Mouse (Mus musculus): ENCODE results near the gene Samhd1. TPM values are rescaled to one million over a fixed set of nuclear protein-coding genes. Genes with fewer than 3 reads are reported as not detected.

Gene Samhd1
- polyA plus RNA-seq, 1 experiment from 2014 or later = 27.5 TPM

DNA sequence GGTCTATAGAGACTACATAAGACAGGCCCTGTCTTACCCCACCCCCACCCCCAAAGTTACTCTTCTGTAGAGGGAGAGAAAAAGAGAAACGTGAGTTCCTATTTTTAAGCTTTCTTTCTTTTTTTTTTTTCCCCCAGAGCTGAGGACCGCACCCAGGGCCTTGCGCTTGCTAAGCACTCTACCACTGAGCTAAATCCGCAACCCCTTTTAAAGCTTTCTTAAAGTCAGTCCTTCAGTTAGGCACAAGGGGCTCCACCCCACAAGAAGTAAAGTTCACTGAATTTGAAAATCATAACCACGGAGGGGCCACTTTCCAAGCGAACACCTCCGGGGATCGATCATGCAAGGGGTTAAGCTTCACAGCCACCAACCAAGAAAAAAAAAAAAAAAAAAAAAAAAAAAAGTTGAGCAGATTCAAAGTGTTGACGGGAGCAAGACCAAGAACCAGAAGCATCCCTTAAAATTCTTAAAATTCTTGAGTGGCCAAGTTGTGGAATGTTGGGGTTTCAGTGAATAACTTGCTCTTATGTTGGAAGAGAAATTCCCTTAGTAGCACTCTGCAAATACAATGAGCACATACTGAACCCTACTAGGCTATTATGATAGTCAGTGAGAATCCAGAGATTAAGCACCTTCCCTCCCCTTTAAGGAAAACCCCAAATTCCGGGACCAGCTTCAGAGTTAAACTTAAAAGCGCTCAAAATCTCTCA, 1.1 kb downstream of the Samhd1 start:
- DNase-seq (ENCODE audit: low spot score) (peak; percentile 25), ATAC-seq (ENCODE audit: insufficient number of reproducible peaks, low FRiP score, low TSS enrichment, low read depth) (no peak)
- Histone ChIP-seq H3K27me3 (ENCODE audit: control insufficient read depth, insufficient read depth, low read length) (no peaks in the 10 kb centered on the region), H3K27ac (replicated peaks; ENCODE audit: low read depth, low read length) (no peak overlapping the region), H3K36me3 (ENCODE audit: control insufficient read depth, insufficient read depth, low read length) (no peaks in the 10 kb centered on the region), H3K4me3 (ENCODE audit: low read depth, low read length) (peak overlapping the region; percentile 50), H3K4me1 (ENCODE audit: control insufficient read depth, insufficient read depth, low read length) (no peaks in the 10 kb centered on the region), H3K9ac (ENCODE audit: low read length) (peak overlapping the region; percentile 45), H3K4me2 (ENCODE audit: low read depth, severe bottlenecking) (peak overlapping the region; percentile 57), H3K9me3 (ENCODE audit: control insufficient read depth, low read length) (no peaks in the 10 kb centered on the region)
- WGBS = 24% methylated on average over 11 of the region's 11 CpGs

DNA sequence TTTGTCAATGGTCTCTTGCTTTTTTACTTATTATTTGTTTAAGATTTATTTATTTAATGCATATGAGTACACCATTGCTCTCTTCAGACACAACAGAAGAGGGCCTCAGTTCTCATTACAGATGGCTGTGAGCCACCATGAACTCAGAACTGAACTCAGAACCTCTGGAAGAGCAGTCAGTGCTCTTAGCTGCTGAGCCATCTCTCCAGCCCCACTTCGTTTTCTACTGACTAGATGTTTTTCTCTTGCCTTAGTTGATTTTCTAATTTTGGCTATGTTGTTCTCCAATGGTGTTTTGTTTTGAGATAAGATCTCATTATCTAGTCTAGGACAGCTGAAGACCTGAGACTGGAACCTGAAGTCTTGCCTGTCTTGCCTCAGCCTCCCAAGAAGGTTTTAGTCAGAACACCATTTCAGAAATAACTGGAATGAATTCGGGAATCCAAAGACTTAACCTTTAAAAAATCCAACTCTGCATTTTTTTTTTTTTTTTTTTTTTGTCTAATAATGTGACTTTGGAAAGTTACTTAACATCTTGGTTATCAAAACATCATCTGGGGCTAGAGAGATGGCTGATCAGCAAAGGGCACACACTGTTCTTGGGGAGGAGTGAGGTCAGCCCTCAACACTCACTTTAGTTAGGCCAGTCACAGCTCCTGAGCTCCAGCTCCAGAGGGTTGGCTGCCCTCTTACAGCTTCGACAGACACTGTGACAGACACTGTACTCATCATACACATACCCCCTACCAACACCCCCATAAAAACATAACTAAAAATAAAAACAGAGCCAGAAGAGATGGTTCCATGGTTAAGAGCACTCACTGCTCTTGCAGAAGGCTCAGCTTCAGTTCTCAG, 2.2 kb downstream of the Samhd1 start:
- Histone ChIP-seq H3K27ac (replicated peaks; ENCODE audit: low read depth, low read length) (no peak overlapping the region), H3K4me1 (ENCODE audit: control insufficient read depth, insufficient read depth, low read length) (no peaks in the 10 kb centered on the region), H3K9ac (ENCODE audit: low read length) (no peak overlapping the region), H3K4me3 (ENCODE audit: low read depth, low read length) (no peak overlapping the region), H3K36me3 (ENCODE audit: control insufficient read depth, insufficient read depth, low read length) (no peaks in the 10 kb centered on the region), H3K4me2 (ENCODE audit: low read depth, severe bottlenecking) (no peak overlapping the region), H3K27me3 (ENCODE audit: control insufficient read depth, insufficient read depth, low read length) (no peaks in the 10 kb centered on the region), H3K9me3 (ENCODE audit: control insufficient read depth, low read length) (no peaks in the 10 kb centered on the region)
- DNase-seq (ENCODE audit: low spot score) (no peak), ATAC-seq (ENCODE audit: insufficient number of reproducible peaks, low FRiP score, low TSS enrichment, low read depth) (no peak)
- WGBS = 86% methylated on average over 3 of the region's 3 CpGs

DNA sequence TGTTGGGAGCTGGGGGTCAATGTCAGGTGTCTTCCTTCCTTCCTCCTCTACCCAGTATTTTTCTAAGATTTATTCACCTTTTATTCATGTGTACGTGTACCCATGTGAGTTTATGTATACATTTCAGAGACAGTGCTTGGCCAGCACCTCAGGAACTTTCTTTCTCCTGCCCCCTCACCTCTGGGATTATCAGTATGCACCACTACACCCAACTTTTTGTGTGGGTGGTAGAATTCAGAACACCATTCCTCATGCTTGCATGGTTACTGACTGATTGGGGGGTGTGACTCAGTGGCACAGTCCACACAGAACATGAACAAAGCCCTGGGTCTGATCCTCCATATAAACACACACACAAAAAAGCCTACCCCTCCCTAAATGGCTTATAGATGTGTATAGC, 3.0 kb downstream of the Samhd1 start:
- Histone ChIP-seq H3K4me2 (ENCODE audit: low read depth, severe bottlenecking) (no peak overlapping the region), H3K27ac (replicated peaks; ENCODE audit: low read depth, low read length) (no peak overlapping the region), H3K4me1 (ENCODE audit: control insufficient read depth, insufficient read depth, low read length) (no peaks in the 10 kb centered on the region), H3K4me3 (ENCODE audit: low read depth, low read length) (no peak overlapping the region), H3K9ac (ENCODE audit: low read length) (no peak overlapping the region), H3K27me3 (ENCODE audit: control insufficient read depth, insufficient read depth, low read length) (no peaks in the 10 kb centered on the region), H3K9me3 (ENCODE audit: control insufficient read depth, low read length) (no peaks in the 10 kb centered on the region), H3K36me3 (ENCODE audit: control insufficient read depth, insufficient read depth, low read length) (no peaks in the 10 kb centered on the region)
- DNase-seq (ENCODE audit: low spot score) = no peak
- no peak for ATAC-seq (ENCODE audit: insufficient number of reproducible peaks, low FRiP score, low TSS enrichment, low read depth)
- 84% methylated on average over 1 of the region's 1 CpGs for WGBS

DNA sequence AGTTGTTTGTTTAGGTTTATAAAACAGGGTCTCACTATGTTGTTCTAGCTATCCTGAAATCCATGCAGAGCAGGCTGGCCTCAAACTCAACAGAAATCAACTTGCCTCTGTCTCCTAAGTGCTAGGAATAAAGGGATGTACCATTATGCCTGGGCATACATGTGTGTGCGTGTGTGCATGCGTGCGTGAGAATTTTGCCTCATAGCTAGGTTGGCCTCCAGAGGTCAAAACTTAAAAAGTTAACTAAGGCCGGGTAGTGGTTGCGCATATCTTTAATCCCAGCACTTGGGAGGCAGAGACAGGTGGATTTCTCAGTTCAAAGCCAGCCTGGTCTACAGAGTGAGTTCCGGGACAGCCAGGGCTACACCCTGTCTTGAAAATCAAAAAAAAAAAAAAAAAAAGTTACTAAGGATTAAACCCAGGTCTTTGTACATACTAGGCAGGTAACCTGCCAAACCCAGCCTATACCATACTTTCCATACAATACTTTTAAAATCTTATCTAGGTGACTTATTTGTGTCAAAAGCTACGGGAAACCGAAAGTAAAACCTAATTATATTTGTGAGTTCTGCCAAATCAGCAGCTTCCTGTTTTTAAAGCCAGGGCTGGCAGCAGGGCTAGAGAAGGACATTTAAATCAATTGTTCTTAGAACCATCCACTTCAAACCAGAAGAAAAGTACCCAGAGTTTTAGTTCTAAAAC, 4.1 kb downstream of the Samhd1 start:
- no peaks in the 10 kb centered on the region for H3K9me3 ChIP-seq (ENCODE audit: control insufficient read depth, low read length)
- H3K4me3 ChIP-seq (ENCODE audit: low read depth, low read length) = no peak overlapping the region
- DNase-seq (ENCODE audit: low spot score) = no peak
- no peak overlapping the region for H3K9ac ChIP-seq (ENCODE audit: low read length)
- no peaks in the 10 kb centered on the region for H3K27me3 ChIP-seq (ENCODE audit: control insufficient read depth, insufficient read depth, low read length)
- H3K36me3 ChIP-seq (ENCODE audit: control insufficient read depth, insufficient read depth, low read length) = no peaks in the 10 kb centered on the region
- no peak overlapping the region for H3K27ac ChIP-seq (replicated peaks; ENCODE audit: low read depth, low read length)
- no peak overlapping the region for H3K4me2 ChIP-seq (ENCODE audit: low read depth, severe bottlenecking)
- WGBS = 88% methylated on average over 8 of the region's 8 CpGs
- H3K4me1 ChIP-seq (ENCODE audit: control insufficient read depth, insufficient read depth, low read length) = no peaks in the 10 kb centered on the region
- ATAC-seq (ENCODE audit: insufficient number of reproducible peaks, low FRiP score, low TSS enrichment, low read depth) = no peak

DNA sequence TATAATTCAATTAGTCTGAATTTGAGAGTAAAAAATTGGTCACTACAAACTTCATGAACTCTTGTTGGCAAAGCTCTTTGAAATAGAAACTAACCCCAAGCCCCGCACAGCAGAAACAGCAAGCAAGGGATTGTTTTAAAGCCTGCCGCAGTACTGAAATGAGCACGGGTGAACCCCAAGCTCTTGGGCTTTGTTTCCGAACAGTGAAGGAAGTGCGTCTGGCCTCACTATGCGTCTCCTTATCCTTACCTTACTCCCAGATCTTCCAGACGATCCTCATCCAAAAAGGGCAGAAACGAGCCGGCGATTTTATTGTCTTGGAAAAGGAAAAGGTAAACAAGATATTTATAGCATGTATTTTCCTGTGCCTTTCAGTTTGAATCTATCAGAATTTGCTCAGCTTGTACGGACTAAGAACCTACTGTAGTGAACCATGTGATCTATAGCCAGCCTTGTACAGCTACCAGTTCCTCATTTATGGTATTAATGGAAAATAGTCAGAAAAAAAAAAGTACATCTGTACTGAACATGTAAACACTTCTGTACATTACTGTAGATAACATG, 5.4 kb downstream of the Samhd1 start:
- H3K9me3 ChIP-seq (ENCODE audit: control insufficient read depth, low read length) = no peaks in the 10 kb centered on the region
- H3K27me3 ChIP-seq (ENCODE audit: control insufficient read depth, insufficient read depth, low read length) = no peaks in the 10 kb centered on the region
- ATAC-seq (ENCODE audit: insufficient number of reproducible peaks, low FRiP score, low TSS enrichment, low read depth) (no peak), DNase-seq (ENCODE audit: low spot score) (no peak)
- no peak overlapping the region for H3K9ac ChIP-seq (ENCODE audit: low read length)
- H3K36me3 ChIP-seq (ENCODE audit: control insufficient read depth, insufficient read depth, low read length) = peaks cover 2% of the 10 kb centered on the region; the same call in 1 of the 2 replicates
- 85% methylated on average over 11 of the region's 11 CpGs for WGBS
- no peak overlapping the region for H3K4me3 ChIP-seq (ENCODE audit: low read depth, low read length)
- H3K4me1 ChIP-seq (ENCODE audit: control insufficient read depth, insufficient read depth, low read length) = no peaks in the 10 kb centered on the region
- H3K27ac ChIP-seq (replicated peaks; ENCODE audit: low read depth, low read length) = no peak overlapping the region
- H3K4me2 ChIP-seq (ENCODE audit: low read depth, severe bottlenecking) = no peak overlapping the region

DNA sequence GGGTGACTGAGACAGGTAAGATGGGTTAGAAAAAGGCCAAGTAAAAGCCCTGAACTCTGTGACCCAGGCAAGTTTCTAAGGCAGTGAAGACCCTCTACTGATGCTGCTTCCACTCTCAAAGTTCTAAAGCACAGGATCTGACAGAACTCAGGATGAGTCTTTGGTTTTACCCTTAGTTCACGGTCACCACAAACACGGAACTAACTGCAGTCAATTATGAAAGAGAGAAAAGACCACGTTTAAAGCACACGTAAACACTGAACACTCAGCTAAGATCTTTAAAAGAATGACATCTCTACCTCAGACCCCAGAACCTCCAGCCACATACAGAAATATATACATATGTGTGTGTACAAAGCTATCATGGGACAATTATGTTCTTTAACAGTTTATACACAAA, 6.0 kb downstream of the Samhd1 start:
- Histone ChIP-seq H3K9ac (ENCODE audit: low read length) (no peak overlapping the region), H3K27ac (replicated peaks; ENCODE audit: low read depth, low read length) (no peak overlapping the region), H3K4me1 (ENCODE audit: control insufficient read depth, insufficient read depth, low read length) (no peaks in the 10 kb centered on the region), H3K9me3 (ENCODE audit: control insufficient read depth, low read length) (no peaks in the 10 kb centered on the region), H3K4me2 (ENCODE audit: low read depth, severe bottlenecking) (no peak overlapping the region), H3K4me3 (ENCODE audit: low read depth, low read length) (no peak overlapping the region), H3K27me3 (ENCODE audit: control insufficient read depth, insufficient read depth, low read length) (no peaks in the 10 kb centered on the region), H3K36me3 (ENCODE audit: control insufficient read depth, insufficient read depth, low read length) (peaks cover 2% of the 10 kb centered on the region; the same call in 1 of the 2 replicates)
- DNase-seq (ENCODE audit: low spot score) (no peak), ATAC-seq (ENCODE audit: insufficient number of reproducible peaks, low FRiP score, low TSS enrichment, low read depth) (no peak)
- WGBS = 94% methylated on average over 4 of the region's 4 CpGs

DNA sequence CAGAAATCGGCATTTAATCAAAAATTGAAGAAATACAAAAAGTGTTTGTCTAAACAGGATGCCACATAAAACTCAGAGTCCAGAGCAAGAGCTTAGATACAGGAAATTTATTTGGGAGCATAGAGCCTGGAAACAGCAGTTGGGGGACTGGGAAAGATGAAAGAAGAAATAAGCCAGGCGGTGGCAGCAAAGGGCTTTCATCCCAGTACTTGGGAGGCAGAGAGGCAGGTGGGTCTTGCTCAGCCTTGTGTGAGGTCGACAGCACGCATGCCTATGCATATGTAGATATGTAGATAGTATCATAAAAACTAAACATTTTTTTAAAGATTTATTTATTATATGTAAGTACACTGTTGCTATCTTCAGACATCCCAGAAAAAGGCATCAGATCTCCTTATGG, 7.0 kb downstream of the Samhd1 start:
- Histone ChIP-seq H3K4me2 (ENCODE audit: low read depth, severe bottlenecking) (no peak overlapping the region), H3K36me3 (ENCODE audit: control insufficient read depth, insufficient read depth, low read length) (peaks cover 2% of the 10 kb centered on the region; the same call in 1 of the 2 replicates), H3K27me3 (ENCODE audit: control insufficient read depth, insufficient read depth, low read length) (no peaks in the 10 kb centered on the region), H3K27ac (replicated peaks; ENCODE audit: low read depth, low read length) (no peak overlapping the region), H3K4me1 (ENCODE audit: control insufficient read depth, insufficient read depth, low read length) (no peaks in the 10 kb centered on the region), H3K9ac (ENCODE audit: low read length) (no peak overlapping the region), H3K9me3 (ENCODE audit: control insufficient read depth, low read length) (no peaks in the 10 kb centered on the region), H3K4me3 (ENCODE audit: low read depth, low read length) (no peak overlapping the region)
- no peak for DNase-seq (ENCODE audit: low spot score)
- ATAC-seq (ENCODE audit: insufficient number of reproducible peaks, low FRiP score, low TSS enrichment, low read depth) = no peak
- 69% methylated on average over 4 of the region's 4 CpGs for WGBS

DNA sequence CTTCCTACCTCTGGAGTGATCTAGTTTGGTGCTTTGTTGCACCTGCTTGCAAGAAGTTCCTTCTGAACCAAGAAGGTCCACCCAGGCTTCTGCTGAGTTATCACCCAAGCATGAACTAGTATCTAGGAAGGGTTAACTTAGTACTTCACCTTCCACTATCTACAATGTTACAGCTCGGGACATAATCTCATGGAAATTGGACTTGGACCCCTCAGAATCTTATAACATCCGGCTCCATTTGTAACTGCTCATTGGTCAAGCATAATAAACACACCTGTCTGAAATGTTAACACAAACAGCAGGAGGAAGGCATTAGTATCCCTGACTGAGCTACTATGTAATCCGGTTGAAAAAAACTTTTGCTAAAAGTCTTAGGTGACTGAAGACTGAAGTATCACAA, 7.7 kb downstream of the Samhd1 start:
- no peak overlapping the region for H3K27ac ChIP-seq (replicated peaks; ENCODE audit: low read depth, low read length)
- DNase-seq (ENCODE audit: low spot score) (no peak), ATAC-seq (ENCODE audit: insufficient number of reproducible peaks, low FRiP score, low TSS enrichment, low read depth) (no peak)
- H3K4me2 ChIP-seq (ENCODE audit: low read depth, severe bottlenecking) = no peak overlapping the region
- no peak overlapping the region for H3K4me3 ChIP-seq (ENCODE audit: low read depth, low read length)
- H3K9ac ChIP-seq (ENCODE audit: low read length) = no peak overlapping the region
- no peaks in the 10 kb centered on the region for H3K9me3 ChIP-seq (ENCODE audit: control insufficient read depth, low read length)
- no peaks in the 10 kb centered on the region for H3K27me3 ChIP-seq (ENCODE audit: control insufficient read depth, insufficient read depth, low read length)
- no peaks in the 10 kb centered on the region for H3K4me1 ChIP-seq (ENCODE audit: control insufficient read depth, insufficient read depth, low read length)
- peaks cover 2% of the 10 kb centered on the region; the same call in 1 of the 2 replicates for H3K36me3 ChIP-seq (ENCODE audit: control insufficient read depth, insufficient read depth, low read length)
- WGBS = 92% methylated on average over 3 of the region's 3 CpGs

Data from limb, embryonic 11.5 days (tissue).